Mouse (Mus musculus) lung, adult 2 months (tissue): Measurements from ENCODE around the gene Angel1. TPM values are rescaled to one million over a fixed set of nuclear protein-coding genes. Genes with fewer than 3 reads are reported as not detected.

Experiments used
- DNase-seq: peaks from one replicate; pipeline ENCODE4 v3.0.0; 2022
- H3K4me1 ChIP-seq: fragments of 200-500 bp; 2 replicates; pipeline ENCODE4 v1.6.1; 2011; ENCODE audit warnings: low read length; ENCODE audit not compliant: control insufficient read depth, insufficient read depth
- H3K4me3 ChIP-seq: fragments of 200-500 bp; replicated peaks from 2 replicates; pipeline ENCODE3; 2011; ENCODE audit warnings: low read depth, mild to moderate bottlenecking, control low read depth, low read length; ENCODE audit errors: extremely low read depth
- CTCF ChIP-seq: fragments of 200-500 bp; IDR thresholded peaks from 2 replicates; pipeline ENCODE4 v1.5.1; 2011; ENCODE audit warnings: mild to moderate bottlenecking, low read length, control low read depth; ENCODE audit not compliant: insufficient read depth
- POLR2A ChIP-seq: fragments of 200-500 bp; IDR thresholded peaks from 2 replicates; pipeline ENCODE4 v1.6.1; 2011; ENCODE audit warnings: low read depth, mild to moderate bottlenecking, control low read depth, low read length, borderline replicate concordance; ENCODE audit errors: extremely low read depth
- WGBS: fragments of 180-500 bp; shearing (Covaris S2); methylation state at CpG from one replicate; pipeline ENCODE4 v1.1.7; 2018; 5-methylcytosine and 5-hydroxymethylcytosine counted together
- polyA plus RNA-seq: library from polyadenylated mRNA; depleted of rRNA; stranded (reverse); fragments of >200 nt; gene quantifications from 2 replicates; pipeline ENCODE4 v1.2.3, GENCODE M21; 2012

Gene Angel1
- polyA plus RNA-seq, 1 experiment, result 7.3 TPM

GRCm38 (mm10) chr12:86705843-86706242 lies 20.4 kb downstream of the Angel1 start:
- WGBS, result 86% methylated on average over 5 of the region's 5 CpGs
- no peak for DNase-seq
- TF ChIP-seq POLR2A (no peak), CTCF (no peak)

GRCm38 (mm10) chr12:86702690-86703089 lies 23.6 kb downstream of the Angel1 start:
- no peak for DNase-seq
- TF ChIP-seq CTCF, result no peak
- no peak for TF ChIP-seq POLR2A
- Histone ChIP-seq H3K4me3 (no peak overlapping the region), H3K4me1 (no peaks in the 10 kb centered on the region)
- WGBS, result 98% methylated on average over 3 of the region's 3 CpGs

More at GRCm38 (mm10) chr12:86705843-86706242, 20.4 kb downstream of the Angel1 start:
- Histone ChIP-seq H3K4me1 (no peaks in the 10 kb centered on the region), H3K4me3 (no peak overlapping the region)

DNA sequence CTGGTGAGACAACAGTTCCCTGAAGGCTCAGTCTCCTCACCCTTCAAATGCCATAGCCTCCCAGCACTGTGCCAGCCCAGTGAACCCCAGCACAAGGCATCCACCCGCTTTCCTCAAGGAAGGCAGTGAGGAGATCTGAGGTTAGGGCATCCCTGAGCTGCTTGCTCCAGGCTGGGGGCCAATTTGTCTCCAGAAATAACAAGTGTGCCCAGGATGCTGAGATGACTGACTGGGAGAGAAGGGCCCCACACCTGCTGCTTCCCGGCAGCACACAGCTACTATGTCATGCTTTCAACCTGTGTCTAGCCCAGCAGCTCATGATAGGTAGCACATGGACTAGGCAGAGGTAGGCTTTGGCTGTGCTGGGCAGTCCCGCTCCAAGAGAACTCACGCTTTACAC lies 24.8 kb downstream of the Angel1 start:
- Histone ChIP-seq H3K4me1 (no peaks in the 10 kb centered on the region), H3K4me3 (no peak overlapping the region)
- WGBS, result 89% methylated on average over 4 of the region's 4 CpGs
- TF ChIP-seq POLR2A (no peak), CTCF (no peak)
- DNase-seq, result no peak

- no peak for TF ChIP-seq CTCF
- TF ChIP-seq POLR2A, result no peak
- WGBS, result 84% methylated on average over 4 of the region's 4 CpGs
- no peak overlapping the region for H3K4me3 ChIP-seq
- no peaks in the 10 kb centered on the region for H3K4me1 ChIP-seq
- no peak for DNase-seq
Measured at GRCm38 (mm10) chr12:86700927-86701310, 25.3 kb downstream of the Angel1 start.

GRCm38 (mm10) chr12:86699965-86700926 lies 26.0 kb downstream of the Angel1 start:
- no peaks in the 10 kb centered on the region for H3K4me1 ChIP-seq
- no peak overlapping the region for H3K4me3 ChIP-seq
- DNase-seq, result no peak
- 54% methylated on average over 19 of the region's 19 CpGs for WGBS
- TF ChIP-seq CTCF (no peak), POLR2A (no peak)

GRCm38 (mm10) chr12:86698537-86698936 lies 27.7 kb downstream of the Angel1 start:
- no peak for TF ChIP-seq POLR2A
- no peak for TF ChIP-seq CTCF
- no peak for DNase-seq
- no peak overlapping the region for H3K4me3 ChIP-seq

DNA sequence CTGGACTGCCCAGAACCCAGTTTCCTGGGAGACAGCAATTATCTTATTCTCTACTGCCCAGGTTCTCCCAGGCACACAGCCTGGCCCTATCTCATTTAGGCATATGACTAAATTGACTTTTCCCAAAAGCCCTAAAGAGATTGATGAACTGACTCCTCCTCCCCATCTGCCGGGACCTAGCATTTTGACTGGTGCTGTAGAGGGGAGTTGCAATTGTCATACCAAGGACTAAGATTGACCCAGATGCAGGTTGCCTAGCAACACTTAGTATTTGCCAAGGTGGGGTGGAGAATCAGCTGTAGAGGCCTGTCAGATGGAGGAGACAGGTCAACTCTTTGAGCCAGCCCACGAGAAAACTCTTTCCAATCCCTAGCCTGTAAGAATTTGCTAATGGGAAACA lies 28.3 kb downstream of the Angel1 start:
- Histone ChIP-seq H3K4me3 (no peak overlapping the region), H3K4me1 (no peaks in the 10 kb centered on the region)
- 69% methylated on average over 2 of the region's 2 CpGs for WGBS
- TF ChIP-seq CTCF, result no peak
- TF ChIP-seq POLR2A, result no peak
- no peak for DNase-seq

More at GRCm38 (mm10) chr12:86698537-86698936, 27.7 kb downstream of the Angel1 start:
- H3K4me1 ChIP-seq, result no peaks in the 10 kb centered on the region

DNA sequence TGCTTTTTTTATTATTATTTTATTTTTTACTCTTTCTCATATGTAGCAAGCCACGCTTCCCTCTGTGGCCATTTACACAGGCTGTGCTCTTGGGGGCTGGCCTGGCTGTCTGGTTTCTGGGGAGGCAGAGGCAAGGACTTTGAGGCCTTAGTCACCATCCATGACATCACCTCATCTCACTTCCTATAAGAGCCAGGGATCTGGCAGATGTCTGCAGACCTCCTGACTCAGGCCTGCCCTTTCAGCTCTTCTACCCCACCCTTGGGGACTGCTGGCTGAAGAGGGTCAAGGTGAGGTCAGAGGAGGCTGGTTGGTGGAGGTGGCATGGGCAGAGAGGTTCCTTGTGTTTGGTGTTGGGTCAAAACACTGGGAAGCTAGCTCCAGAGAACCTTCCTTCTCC lies 31.8 kb downstream of the Angel1 start:
- no peak for DNase-seq
- TF ChIP-seq CTCF (no peak), POLR2A (no peak)
- no peaks in the 10 kb centered on the region for H3K4me1 ChIP-seq
- H3K4me3 ChIP-seq, result no peak overlapping the region
- WGBS, result 81% methylated on average over 1 of the region's 1 CpGs

DNA sequence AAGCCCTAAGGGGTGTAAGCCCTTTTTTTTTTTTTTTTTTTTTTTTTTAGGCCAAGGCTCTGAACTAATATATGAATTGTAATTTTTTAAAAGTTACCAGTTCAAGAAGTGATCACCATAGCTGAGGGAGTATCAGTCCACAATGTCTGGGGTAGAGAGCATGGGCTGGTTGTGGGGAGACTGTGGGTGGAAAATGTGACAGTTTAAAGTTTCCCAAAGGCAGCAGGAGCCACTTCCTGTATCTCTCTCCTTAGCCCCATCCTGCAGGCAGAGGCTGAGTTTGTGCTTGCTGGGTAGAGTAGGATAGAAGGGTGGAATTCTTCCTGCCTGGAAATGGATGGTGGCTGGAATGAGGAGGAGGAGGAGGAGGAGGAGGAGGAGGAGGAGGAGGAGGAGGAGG lies 32.9 kb downstream of the Angel1 start:
- no peaks in the 10 kb centered on the region for H3K4me1 ChIP-seq
- TF ChIP-seq CTCF (no peak), POLR2A (no peak)
- no peak for DNase-seq
- H3K4me3 ChIP-seq, result no peak overlapping the region

DNA sequence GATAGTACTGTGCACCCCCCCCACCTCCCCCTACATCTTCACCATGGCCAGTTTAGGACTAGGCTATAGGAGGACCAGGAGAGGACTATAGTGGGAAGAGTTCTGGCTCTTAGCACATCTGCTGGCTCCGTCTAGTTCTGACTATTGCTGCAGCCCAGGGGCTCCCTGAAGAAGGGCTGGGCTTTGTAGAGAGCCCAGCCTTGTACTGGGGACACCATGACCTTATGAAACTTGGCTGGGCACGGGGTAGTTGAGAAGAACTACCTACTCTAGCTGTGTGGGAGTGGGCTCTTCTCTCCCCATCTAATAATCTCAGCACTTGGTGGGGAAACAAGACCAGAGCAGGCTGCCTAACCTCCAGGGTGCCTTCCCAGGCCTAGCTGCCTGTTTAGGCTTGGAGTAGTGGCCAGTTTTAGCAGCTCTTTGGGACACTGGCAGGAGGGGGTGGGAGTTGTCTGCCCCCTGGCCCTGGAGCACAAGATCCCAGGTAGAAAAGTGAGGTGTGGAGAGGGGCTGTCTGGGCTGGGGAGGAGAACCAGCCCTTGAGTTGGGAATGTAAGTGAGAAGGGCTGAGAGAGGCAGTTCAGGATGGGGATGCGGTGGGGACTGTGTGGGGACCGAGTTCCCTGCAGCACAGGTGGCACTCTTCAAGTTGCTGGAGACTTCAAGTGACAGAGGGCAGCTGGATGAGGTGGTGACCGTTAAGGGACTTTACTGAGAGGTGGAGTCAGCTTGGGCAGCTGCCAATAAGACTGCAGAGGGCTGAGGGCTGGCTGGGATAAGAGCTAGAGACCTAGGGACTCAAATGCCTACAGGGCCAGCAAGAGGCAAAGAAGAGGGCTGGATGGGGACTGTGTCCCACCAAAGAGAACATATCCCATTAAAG lies 33.5 kb downstream of the Angel1 start:
- 48% methylated on average over 5 of the region's 5 CpGs for WGBS
- TF ChIP-seq CTCF (no peak), POLR2A (no peak)
- no peak for DNase-seq

More for the DNA sequence above, 33.5 kb downstream of the Angel1 start:
- Histone ChIP-seq H3K4me1 (peaks cover 1% of the 10 kb centered on the region), H3K4me3 (no peak overlapping the region)
